Mouse (Mus musculus) liver, adult (tissue): ENCODE measurements around the gene Dlat.

Source experiments
- GATA4 ChIP-seq: IDR thresholded peaks from 2 replicates; pipeline ENCODE4 v1.6.1; 2014; ENCODE audit warnings: mild to moderate bottlenecking, low read length; ENCODE audit not compliant: insufficient replicate concordance

Dlat gene

GRCm38 (mm10) chr9:50674771-50675170, 15.2 kb upstream of the Dlat start:
- no peak for TF ChIP-seq GATA4

GRCm38 (mm10) chr9:50670690-50671089, 11.1 kb upstream of the Dlat start:
- no peak for TF ChIP-seq GATA4

- peak; percentile 99 for TF ChIP-seq GATA4
Measured at GRCm38 (mm10) chr9:50667579-50668498, 8.3 kb upstream of the Dlat start.

GRCm38 (mm10) chr9:50666442-50666841, 6.9 kb upstream of the Dlat start:
- TF ChIP-seq GATA4 = no peak

GRCm38 (mm10) chr9:50664826-50665225, 5.2 kb upstream of the Dlat start:
- TF ChIP-seq GATA4 = no peak

- no peak for TF ChIP-seq GATA4
Measured at GRCm38 (mm10) chr9:50660431-50660830, 851 bp upstream of the Dlat start.

- TF ChIP-seq GATA4 = no peak
Measured at GRCm38 (mm10) chr9:50658941-50659388, 615 bp downstream of the Dlat start.

- no peak for TF ChIP-seq GATA4
Measured at GRCm38 (mm10) chr9:50658391-50658790, 1.2 kb downstream of the Dlat start.

- no peak for TF ChIP-seq GATA4
Measured at GRCm38 (mm10) chr9:50650503-50650902, 9.1 kb downstream of the Dlat start.

- TF ChIP-seq GATA4 = no peak
Measured at GRCm38 (mm10) chr9:50646826-50647370, 12.7 kb downstream of the Dlat start.

GRCm38 (mm10) chr9:50634270-50634669, 25.3 kb downstream of the Dlat start:
- no peak for TF ChIP-seq GATA4

GRCm38 (mm10) chr9:50633059-50633458, 26.5 kb downstream of the Dlat start:
- TF ChIP-seq GATA4 = no peak

- TF ChIP-seq GATA4 = no peak
Measured at GRCm38 (mm10) chr9:50632016-50632688, 27.4 kb downstream of the Dlat start.

GRCm38 (mm10) chr9:50617794-50618330, 41.7 kb downstream of the Dlat start:
- no peak for TF ChIP-seq GATA4

GRCm38 (mm10) chr9:50616766-50617603, 42.6 kb downstream of the Dlat start, which contains the start of the genes Pih1d2 and Nkapd1:
Gene Pih1d2 (plus strand): TSS chr9:50617321.
Gene Nkapd1 (minus strand): TSS chr9:50617464.
- TF ChIP-seq GATA4 = peak; percentile 63; the same call in 1 of the 2 replicates
